Mouse (Mus musculus): Measurements from ENCODE around the gene Bcam. TPM values are rescaled to one million over a fixed set of nuclear protein-coding genes. Genes with fewer than 3 reads are reported as not detected.
A peak's percentile ranks its signal among the peaks of the same experiment; 100 is the strongest.

The Bcam gene
- 17.5 and 18.8 TPM in 2 replicates for polyA plus RNA-seq (2014; fragmentation: Nextera tagmentation; extraction: Ambion mirVana)

GRCm38 (mm10) chr7:19770984-19771391, at the start of gene Bcam:
Bcam (minus strand) TSS chr7:19771016.
- peak within 1 kb of the TSS; percentile 68 for H3K4me2 ChIP-seq (replicated peaks)
- peak within 1 kb of the TSS; percentile 59 for H3K9ac ChIP-seq
- H3K4me3 ChIP-seq (replicated peaks; ENCODE audit: low read length), result peak within 1 kb of the TSS; percentile 35
- H3K27ac ChIP-seq, result no peak within 1 kb of the TSS
- H3K36me3 ChIP-seq (replicated peaks; ENCODE audit: control insufficient read depth, insufficient read depth), result no peaks in the 10 kb centered on the region
- DNase-seq (ENCODE audit: low spot score), result no peak
- ATAC-seq (ENCODE audit: low FRiP score), result peak; percentile 12; the same call in 1 of the 2 replicates
- peaks cover 38% of the 10 kb centered on the region for H3K27me3 ChIP-seq (ENCODE audit: control insufficient read depth, insufficient read depth, low read length)
- no peaks in the 10 kb centered on the region for H3K9me3 ChIP-seq (ENCODE audit: control insufficient read depth, low read length)
- peaks cover 6% of the 10 kb centered on the region for H3K4me1 ChIP-seq (replicated peaks; ENCODE audit: control insufficient read depth, insufficient read depth, low read length)
- WGBS, result 1% methylated on average over 9 of the region's 9 CpGs

GRCm38 (mm10) chr7:19818875-19819274, 48.1 kb upstream of the Bcam start:
- Histone ChIP-seq H3K9me3 (ENCODE audit: control insufficient read depth, low read length) (0 out of 2 replicates have a peak, but pooled peaks cover 4% of the 10 kb centered on the region), H3K27ac (no peak overlapping the region), H3K4me3 (replicated peaks; ENCODE audit: low read length) (no peak overlapping the region), H3K36me3 (replicated peaks; ENCODE audit: control insufficient read depth, insufficient read depth) (no peaks in the 10 kb centered on the region), H3K27me3 (ENCODE audit: control insufficient read depth, insufficient read depth, low read length) (peaks cover 54% of the 10 kb centered on the region), H3K9ac (no peak overlapping the region), H3K4me2 (replicated peaks) (no peak overlapping the region), H3K4me1 (replicated peaks; ENCODE audit: control insufficient read depth, insufficient read depth, low read length) (peaks cover 17% of the 10 kb centered on the region)
- DNase-seq (ENCODE audit: low spot score) (no peak), ATAC-seq (ENCODE audit: low FRiP score) (no peak)
- WGBS, result 89% methylated on average over 7 of the region's 7 CpGs

DNA sequence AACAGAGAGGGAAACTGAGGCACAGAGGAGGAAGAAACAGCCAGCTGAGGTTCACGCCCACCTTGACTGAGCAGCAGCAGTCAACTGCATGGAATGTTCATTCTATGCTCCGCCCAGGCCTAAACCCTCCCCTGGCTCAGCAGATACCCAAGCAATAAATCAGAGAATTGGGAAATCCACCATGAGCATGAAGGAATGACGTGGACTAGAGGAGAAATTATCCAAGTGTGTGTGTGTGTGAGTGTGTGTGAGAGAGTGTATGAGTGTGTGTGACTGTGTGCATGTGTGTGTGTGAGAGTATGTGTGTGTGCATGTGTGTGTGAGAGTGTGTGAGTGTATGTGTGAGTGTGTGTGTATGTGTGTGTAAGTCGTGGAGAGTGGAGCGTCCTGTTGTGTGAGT, 47.6 kb upstream of the Bcam start:
- H3K36me3 ChIP-seq (replicated peaks; ENCODE audit: control insufficient read depth, insufficient read depth), result no peaks in the 10 kb centered on the region
- ATAC-seq (ENCODE audit: low FRiP score), result no peak
- H3K27me3 ChIP-seq (ENCODE audit: control insufficient read depth, insufficient read depth, low read length), result peaks cover 50% of the 10 kb centered on the region
- 0 out of 2 replicates have a peak, but pooled peaks cover 4% of the 10 kb centered on the region for H3K9me3 ChIP-seq (ENCODE audit: control insufficient read depth, low read length)
- no peak for DNase-seq (ENCODE audit: low spot score)
- H3K4me3 ChIP-seq (replicated peaks; ENCODE audit: low read length), result no peak overlapping the region
- no peak overlapping the region for H3K27ac ChIP-seq
- WGBS, result 85% methylated on average over 5 of the region's 5 CpGs
- no peak overlapping the region for H3K9ac ChIP-seq
- no peak overlapping the region for H3K4me2 ChIP-seq (replicated peaks)
- H3K4me1 ChIP-seq (replicated peaks; ENCODE audit: control insufficient read depth, insufficient read depth, low read length), result peaks cover 17% of the 10 kb centered on the region

DNA sequence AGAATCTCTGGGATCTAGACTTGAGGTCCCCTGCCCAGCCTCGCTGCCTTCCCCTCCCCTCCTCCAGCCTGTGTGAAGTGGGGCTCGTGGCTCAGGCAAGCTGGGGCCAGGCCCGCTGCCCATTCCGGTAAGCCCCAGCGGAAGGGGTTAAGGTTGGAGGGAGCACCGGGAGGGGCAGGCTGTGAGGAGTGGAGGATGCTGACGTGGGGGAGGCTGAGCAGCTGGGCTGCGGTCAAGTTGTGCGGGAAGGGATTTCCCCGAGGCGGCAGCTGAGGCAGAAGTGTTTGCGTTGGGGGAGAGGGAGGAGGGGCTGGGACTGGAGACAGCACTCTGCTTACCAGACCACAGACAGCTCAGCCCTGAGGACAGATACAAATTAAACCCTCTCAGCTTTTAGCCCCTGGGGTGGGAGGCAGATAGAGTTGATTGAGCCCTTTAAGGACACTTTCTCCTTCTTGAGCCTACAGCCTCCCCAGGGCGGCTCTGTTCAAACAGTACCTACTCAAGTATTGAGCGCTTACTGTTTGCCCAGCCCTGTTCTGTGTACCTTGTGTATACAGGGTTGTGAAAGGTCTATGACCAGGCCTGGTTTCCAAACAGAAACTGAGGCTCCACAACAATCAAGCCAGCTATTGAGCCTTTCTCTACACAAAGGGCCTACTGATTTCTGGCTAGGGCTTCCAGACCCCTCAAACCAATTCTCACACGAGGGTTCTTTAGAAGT, 46.7 kb upstream of the Bcam start:
- Histone ChIP-seq H3K36me3 (replicated peaks; ENCODE audit: control insufficient read depth, insufficient read depth) (no peaks in the 10 kb centered on the region), H3K27me3 (ENCODE audit: control insufficient read depth, insufficient read depth, low read length) (peaks cover 50% of the 10 kb centered on the region), H3K4me3 (replicated peaks; ENCODE audit: low read length) (0 out of 2 replicates have a peak overlapping the region, but pooled peaks have one; percentile 2), H3K9me3 (ENCODE audit: control insufficient read depth, low read length) (0 out of 2 replicates have a peak, but pooled peaks cover 4% of the 10 kb centered on the region), H3K9ac (0 out of 2 replicates have a peak overlapping the region, but pooled peaks have one; percentile 30), H3K4me2 (replicated peaks) (peak overlapping the region; percentile 73), H3K4me1 (replicated peaks; ENCODE audit: control insufficient read depth, insufficient read depth, low read length) (peaks cover 16% of the 10 kb centered on the region), H3K27ac (no peak overlapping the region)
- no peak for DNase-seq (ENCODE audit: low spot score)
- peak; percentile 32; the same call in 1 of the 2 replicates for ATAC-seq (ENCODE audit: low FRiP score)
- 9% methylated on average over 15 of the region's 15 CpGs for WGBS

GRCm38 (mm10) chr7:19816224-19816771, 45.5 kb upstream of the Bcam start:
- 0 out of 2 replicates have a peak, but pooled peaks cover 4% of the 10 kb centered on the region for H3K9me3 ChIP-seq (ENCODE audit: control insufficient read depth, low read length)
- ATAC-seq (ENCODE audit: low FRiP score) (peak; percentile 37), DNase-seq (ENCODE audit: low spot score) (peak; percentile 43)
- H3K4me3 ChIP-seq (replicated peaks; ENCODE audit: low read length), result peak overlapping the region; percentile 36
- H3K27ac ChIP-seq, result no peak overlapping the region
- under 1% methylated on average over 27 of the region's 28 CpGs for WGBS
- peaks cover 51% of the 10 kb centered on the region for H3K27me3 ChIP-seq (ENCODE audit: control insufficient read depth, insufficient read depth, low read length)
- peaks cover 11% of the 10 kb centered on the region for H3K4me1 ChIP-seq (replicated peaks; ENCODE audit: control insufficient read depth, insufficient read depth, low read length)
- peak overlapping the region; percentile 57 for H3K9ac ChIP-seq
- peak overlapping the region; percentile 73 for H3K4me2 ChIP-seq (replicated peaks)
- no peaks in the 10 kb centered on the region for H3K36me3 ChIP-seq (replicated peaks; ENCODE audit: control insufficient read depth, insufficient read depth)

DNA sequence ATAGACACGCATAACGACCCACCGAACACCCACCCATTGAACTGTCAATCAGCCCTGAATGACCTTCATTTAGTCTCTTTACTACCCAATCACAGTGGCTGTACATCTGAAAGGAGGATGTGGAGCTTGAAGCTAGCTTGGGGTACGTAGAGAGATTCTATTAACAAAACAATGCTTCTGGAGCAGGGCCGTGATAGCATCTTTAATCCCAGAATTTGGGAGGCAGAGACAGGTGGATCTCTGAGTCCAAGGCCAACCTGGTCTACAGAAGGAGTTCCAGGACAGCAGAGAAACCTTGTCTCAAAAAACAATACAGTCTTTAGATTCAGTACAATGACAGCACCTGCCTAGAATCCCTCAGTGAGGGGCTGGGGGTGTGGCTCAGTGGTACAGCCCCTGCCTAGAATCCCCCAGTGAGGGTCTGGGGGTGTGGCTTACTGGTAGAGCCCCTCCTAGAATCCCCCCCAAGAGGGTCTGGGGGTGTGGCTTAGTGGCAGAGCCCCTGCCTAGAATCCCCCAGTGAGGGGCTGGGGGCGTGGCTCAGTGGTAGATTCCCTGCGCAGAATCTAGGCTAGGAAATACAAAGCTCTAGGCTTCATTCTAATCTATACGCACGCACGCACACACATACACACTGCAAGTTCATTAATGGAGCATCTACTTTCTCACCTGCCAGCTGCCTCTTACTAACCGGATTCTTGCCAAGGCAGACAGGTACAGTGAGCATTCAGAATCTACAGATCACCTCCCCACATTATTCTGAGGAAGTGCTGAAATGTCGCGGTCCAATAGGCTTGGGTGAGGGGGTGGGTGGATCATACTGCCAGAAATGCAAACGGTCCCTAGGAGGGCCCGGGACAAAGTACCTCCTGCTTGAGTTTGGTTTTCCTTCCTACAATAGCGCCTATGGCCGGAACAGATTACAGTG, 44.7 kb upstream of the Bcam start:
- 16% methylated on average over 17 of the region's 17 CpGs for WGBS
- Histone ChIP-seq H3K36me3 (replicated peaks; ENCODE audit: control insufficient read depth, insufficient read depth) (no peaks in the 10 kb centered on the region), H3K9ac (peak overlapping the region; percentile 57), H3K4me3 (replicated peaks; ENCODE audit: low read length) (peak overlapping the region; percentile 36), H3K4me2 (replicated peaks) (peak overlapping the region; percentile 73), H3K9me3 (ENCODE audit: control insufficient read depth, low read length) (0 out of 2 replicates have a peak, but pooled peaks cover 3% of the 10 kb centered on the region), H3K27me3 (ENCODE audit: control insufficient read depth, insufficient read depth, low read length) (peaks cover 52% of the 10 kb centered on the region), H3K4me1 (replicated peaks; ENCODE audit: control insufficient read depth, insufficient read depth, low read length) (peaks cover 11% of the 10 kb centered on the region), H3K27ac (no peak overlapping the region)
- DNase-seq (ENCODE audit: low spot score) (no peak), ATAC-seq (ENCODE audit: low FRiP score) (peak; percentile 35)

DNA sequence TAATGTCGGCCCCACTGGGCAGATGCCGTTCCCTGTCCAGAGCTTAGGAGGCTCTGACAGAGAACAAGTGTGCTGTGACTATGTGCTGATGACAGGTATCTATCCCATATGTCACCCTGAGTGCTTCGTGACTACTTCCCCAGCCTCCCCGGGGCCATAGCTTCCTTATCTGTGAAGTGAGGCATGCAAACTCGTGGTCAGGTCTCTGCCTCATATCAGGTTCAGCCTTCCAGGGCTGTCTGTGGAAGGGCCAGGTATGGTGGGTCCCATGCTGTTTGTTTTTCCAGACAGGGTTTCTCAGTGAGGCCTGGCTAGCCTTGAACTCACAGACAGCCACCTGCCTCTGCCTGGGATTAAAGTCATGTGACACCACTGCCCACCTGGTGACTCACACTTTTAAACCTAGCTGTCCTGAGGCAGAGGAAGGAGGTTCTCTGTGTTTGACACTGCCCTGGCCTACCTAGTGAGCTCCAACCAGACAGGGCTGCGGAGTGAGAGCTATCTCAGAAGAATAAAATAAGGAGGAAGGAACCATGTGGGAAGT, 42.8 kb upstream of the Bcam start:
- Histone ChIP-seq H3K9me3 (ENCODE audit: control insufficient read depth, low read length) (no peaks in the 10 kb centered on the region), H3K27ac (no peak overlapping the region), H3K36me3 (replicated peaks; ENCODE audit: control insufficient read depth, insufficient read depth) (no peaks in the 10 kb centered on the region), H3K9ac (no peak overlapping the region), H3K27me3 (ENCODE audit: control insufficient read depth, insufficient read depth, low read length) (peaks cover 66% of the 10 kb centered on the region), H3K4me1 (replicated peaks; ENCODE audit: control insufficient read depth, insufficient read depth, low read length) (peaks cover 16% of the 10 kb centered on the region), H3K4me3 (replicated peaks; ENCODE audit: low read length) (no peak overlapping the region), H3K4me2 (replicated peaks) (no peak overlapping the region)
- ATAC-seq (ENCODE audit: low FRiP score) (no peak), DNase-seq (ENCODE audit: low spot score) (no peak)
- 86% methylated on average over 6 of the region's 6 CpGs for WGBS

- Histone ChIP-seq H3K9ac (no peak overlapping the region), H3K4me3 (replicated peaks; ENCODE audit: low read length) (no peak overlapping the region), H3K27ac (no peak overlapping the region), H3K4me2 (replicated peaks) (no peak overlapping the region), H3K27me3 (ENCODE audit: control insufficient read depth, insufficient read depth, low read length) (peaks cover 66% of the 10 kb centered on the region), H3K9me3 (ENCODE audit: control insufficient read depth, low read length) (no peaks in the 10 kb centered on the region), H3K36me3 (replicated peaks; ENCODE audit: control insufficient read depth, insufficient read depth) (no peaks in the 10 kb centered on the region), H3K4me1 (replicated peaks; ENCODE audit: control insufficient read depth, insufficient read depth, low read length) (peaks cover 16% of the 10 kb centered on the region)
- ATAC-seq (ENCODE audit: low FRiP score), result no peak
- DNase-seq (ENCODE audit: low spot score), result no peak
- 87% methylated on average over 4 of the region's 4 CpGs for WGBS
These were observed 42.3 kb upstream of the Bcam start for GRCm38 (mm10) chr7:19813161-19813560.

All from hindbrain, embryonic 14.5 days (tissue).